ENCODE assay signal across 21 mouse cellular contexts in the genomic region with DNA sequence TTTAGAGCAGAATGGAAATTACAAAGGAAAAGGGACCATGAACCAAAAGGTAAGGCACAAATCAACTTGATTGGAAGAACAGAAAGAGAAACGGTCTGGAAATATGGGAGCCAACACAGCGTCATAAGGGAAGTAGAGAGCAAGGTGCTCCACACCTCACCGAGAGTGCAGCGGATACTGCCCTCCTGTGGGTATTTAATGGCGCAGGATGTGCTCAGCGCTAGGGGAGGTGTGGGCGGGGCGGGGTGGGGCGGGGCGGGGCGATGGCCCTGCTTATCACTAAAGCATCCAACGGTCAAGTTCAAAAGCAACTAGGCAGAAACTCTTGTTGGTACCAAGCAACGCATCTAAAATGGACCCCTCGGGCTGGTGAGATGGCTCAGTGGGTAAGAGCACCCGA. TPM values are rescaled to one million over a fixed set of nuclear protein-coding genes. Genes with fewer than 3 reads are reported as not detected.
DNase-seq lines count a peak whose midpoint lies in the region; ATAC-seq lines count a peak whose summit lies in the region.
"Had no signal": no experiment of that assay in that cellular context is flagged by ENCODE, and none has a peak within 500 bp of the region (broad histone marks: within the 10 kb centered on the region; RNA-seq: fewer than 3 reads in every experiment).

No protein-coding gene starts in this region.

- no peak overlapping the region for H3K4me3 ChIP-seq in midbrain, embryonic 13.5 days (replicated peaks)
- no peak overlapping the region for H3K4me3 ChIP-seq in hindbrain, embryonic 16.5 days (ENCODE audit: low read length)
- H3K4me3 ChIP-seq: forebrain, embryonic 12.5 days; limb, embryonic 12.5 days; midbrain, embryonic 15.5 days; neural tube, embryonic 12.5 days had no signal

- peak; percentile 31 to 45 for DNase-seq in B cell, adult 2 months
- DNase-seq: adrenal gland, adult 2 months; cerebellum, postnatal 36 days; kidney, adult 2 months; right cerebral cortex, adult 18-20 months; thymus, postnatal 25 days had no signal

- H3K4me1 ChIP-seq in midbrain, embryonic 13.5 days (replicated peaks): peaks cover 10% of the 10 kb centered on the region; the same call in 1 of the 2 replicates
- no peaks in the 10 kb centered on the region for H3K4me1 ChIP-seq in hindbrain, embryonic 16.5 days (ENCODE audit: control insufficient read depth, insufficient read depth, low read depth, low read length)
- H3K4me1 ChIP-seq: forebrain, embryonic 12.5 days; midbrain, embryonic 15.5 days had no signal

- no peak overlapping the region for H3K27ac ChIP-seq in midbrain, embryonic 13.5 days
- H3K27ac ChIP-seq in hindbrain, embryonic 16.5 days (ENCODE audit: low read depth, low read length): no peak overlapping the region
- H3K27ac ChIP-seq: forebrain, embryonic 12.5 days; limb, embryonic 12.5 days; midbrain, embryonic 15.5 days; neural tube, embryonic 12.5 days had no signal

- H3K36me3 ChIP-seq in midbrain, embryonic 13.5 days: no peaks in the 10 kb centered on the region
- no peaks in the 10 kb centered on the region for H3K36me3 ChIP-seq in hindbrain, embryonic 16.5 days (ENCODE audit: control insufficient read depth, insufficient read depth, low read length)
- H3K36me3 ChIP-seq: forebrain, embryonic 12.5 days; G1E; limb, embryonic 12.5 days; midbrain, embryonic 15.5 days; neural tube, embryonic 12.5 days had no signal

- no peaks in the 10 kb centered on the region for H3K27me3 ChIP-seq in midbrain, embryonic 13.5 days
- no peaks in the 10 kb centered on the region for H3K27me3 ChIP-seq in hindbrain, embryonic 16.5 days (replicated peaks; ENCODE audit: control insufficient read depth, insufficient read depth, low read length)
- H3K27me3 ChIP-seq: forebrain, embryonic 12.5 days; midbrain, embryonic 15.5 days; neural tube, embryonic 12.5 days had no signal

- peak; percentile 62 for ATAC-seq in CD4-positive, CD25-positive, alpha-beta regulatory T cell, adult 4 months
- ATAC-seq in inflammation-experienced regulatory T-cells, adult 6 months: peak; percentile 54
- peak; percentile 47 for ATAC-seq in megakaryocyte progenitor cell, adult 5-6 weeks (replicated peaks; ENCODE audit: poor library complexity)
- ATAC-seq in midbrain, embryonic 13.5 days: no peak
- no peak for ATAC-seq in cerebellum, adult (ENCODE audit: insufficient number of reproducible peaks, low FRiP score, low TSS enrichment)
- ATAC-seq in hindbrain, embryonic 16.5 days: no peak
- ATAC-seq: midbrain, embryonic 15.5 days had no signal

- no peaks in the 10 kb centered on the region for H3K9me3 ChIP-seq in midbrain, embryonic 13.5 days
- H3K9me3 ChIP-seq in hindbrain, embryonic 16.5 days (ENCODE audit: control insufficient read depth, low read length): no peaks in the 10 kb centered on the region
- H3K9me3 ChIP-seq: forebrain, embryonic 12.5 days; G1E; limb, embryonic 12.5 days; midbrain, embryonic 15.5 days; neural tube, embryonic 12.5 days had no signal

- no peak overlapping the region for H3K4me2 ChIP-seq in midbrain, embryonic 13.5 days (replicated peaks)
- no peak overlapping the region for H3K4me2 ChIP-seq in hindbrain, embryonic 16.5 days (ENCODE audit: low read length)
- H3K4me2 ChIP-seq: forebrain, embryonic 12.5 days; limb, embryonic 12.5 days; midbrain, embryonic 15.5 days; neural tube, embryonic 12.5 days had no signal

- WGBS in midbrain, embryonic 13.5 days: 40% methylated on average over 15 of the region's 15 CpGs
- WGBS in hindbrain, embryonic 16.5 days: 35% methylated on average over 15 of the region's 15 CpGs

- no peak overlapping the region for H3K9ac ChIP-seq in midbrain, embryonic 13.5 days (replicated peaks)
- no peak overlapping the region for H3K9ac ChIP-seq in hindbrain, embryonic 16.5 days (ENCODE audit: low read depth, low read length)
- H3K9ac ChIP-seq: forebrain, embryonic 12.5 days; limb, embryonic 12.5 days; midbrain, embryonic 15.5 days; neural tube, embryonic 12.5 days had no signal

RNA-seq across cellular contexts. Expression of a gene that starts 4.2 kb away (rescaled TPM):
- polyA plus RNA-seq in CD4-positive, CD25-positive, alpha-beta regulatory T cell, adult 4 months (2017; shearing (Covaris generic)): 1 to 10 TPM in 1 of 2 experiments, under 1 TPM in 1; 0.09 to 1.1 TPM
- under 1 TPM in 2 of 3 experiments, not detected in 1; 0.62 to 0.72 TPM for polyA plus RNA-seq in inflammation-experienced regulatory T-cells, adult 6 months (2017; shearing (Covaris generic))
- 0.17 and 0.39 TPM in 2 replicates for total RNA-seq in megakaryocyte progenitor cell, adult 5-6 weeks (2015)
- under 0.01 and 0.14 TPM in 2 replicates for total RNA-seq in megakaryocyte progenitor cell, adult 5-6 weeks (2017)
- 8.9 and 9.1 TPM in 2 replicates for polyA plus RNA-seq in midbrain, embryonic 13.5 days (2015; fragmentation: Nextera tagmentation; extraction: Ambion mirVana)
- 6.1 and 6.4 TPM in 2 replicates for polyA plus RNA-seq in hindbrain, embryonic 16.5 days (2015; fragmentation: Nextera tagmentation; extraction: Ambion mirVana)

RNA-seq across cellular contexts. Expression of a gene that starts 29.7 kb away (rescaled TPM):
- polyA plus RNA-seq in CD4-positive, CD25-positive, alpha-beta regulatory T cell, adult 4 months (2017; shearing (Covaris generic)): 100 to 1,000 TPM; 227 to 344 TPM
- polyA plus RNA-seq in inflammation-experienced regulatory T-cells, adult 6 months (2017; shearing (Covaris generic)): 100 to 1,000 TPM; 236 to 278 (median 276) TPM
- total RNA-seq in megakaryocyte progenitor cell, adult 5-6 weeks (2015): 63.4 and 69.0 TPM in 2 replicates
- total RNA-seq in megakaryocyte progenitor cell, adult 5-6 weeks (2017): 14.5 and 20.2 TPM in 2 replicates
- polyA plus RNA-seq in midbrain, embryonic 13.5 days (2015; fragmentation: Nextera tagmentation; extraction: Ambion mirVana): 2.8 and 3.4 TPM in 2 replicates
- polyA plus RNA-seq in hindbrain, embryonic 16.5 days (2015; fragmentation: Nextera tagmentation; extraction: Ambion mirVana): 3.4 and 4.9 TPM in 2 replicates

RNA-seq across cellular contexts. Expression of a gene that starts 31.2 kb away (rescaled TPM):
- polyA plus RNA-seq in CD4-positive, CD25-positive, alpha-beta regulatory T cell, adult 4 months (2017; shearing (Covaris generic)): 10 to 100 TPM in 1 of 2 experiments, 1 to 10 TPM in 1; 7.7 to 12.6 TPM
- 10 to 100 TPM in 1 of 3 experiments, 1 to 10 TPM in 2; 4.1 to 11.8 (median 8.8) TPM for polyA plus RNA-seq in inflammation-experienced regulatory T-cells, adult 6 months (2017; shearing (Covaris generic))
- total RNA-seq in megakaryocyte progenitor cell, adult 5-6 weeks (2015): 17.0 and 20.6 TPM in 2 replicates
- total RNA-seq in megakaryocyte progenitor cell, adult 5-6 weeks (2017): 24.9 and 26.7 TPM in 2 replicates
- polyA plus RNA-seq in midbrain, embryonic 13.5 days (2015; fragmentation: Nextera tagmentation; extraction: Ambion mirVana): 13.3 and 15.3 TPM in 2 replicates
- 7.3 and 8.3 TPM in 2 replicates for polyA plus RNA-seq in hindbrain, embryonic 16.5 days (2015; fragmentation: Nextera tagmentation; extraction: Ambion mirVana)

RNA-seq across cellular contexts. Expression of a gene that starts 37.8 kb away (rescaled TPM):
- polyA plus RNA-seq in CD4-positive, CD25-positive, alpha-beta regulatory T cell, adult 4 months (2017; shearing (Covaris generic)): 1 to 10 TPM; 4.0 to 4.5 TPM
- polyA plus RNA-seq in inflammation-experienced regulatory T-cells, adult 6 months (2017; shearing (Covaris generic)): 1 to 10 TPM in 2 of 3 experiments, under 1 TPM in 1; 0.58 to 3.7 (median 2.3) TPM
- total RNA-seq in megakaryocyte progenitor cell, adult 5-6 weeks (2015): 1.5 and 2.6 TPM in 2 replicates
- total RNA-seq in megakaryocyte progenitor cell, adult 5-6 weeks (2017): 0.24 and 3.0 TPM in 2 replicates
- 1.5 and 2.2 TPM in 2 replicates for polyA plus RNA-seq in midbrain, embryonic 13.5 days (2015; fragmentation: Nextera tagmentation; extraction: Ambion mirVana)
- polyA plus RNA-seq in hindbrain, embryonic 16.5 days (2015; fragmentation: Nextera tagmentation; extraction: Ambion mirVana): 1.3 and 1.6 TPM in 2 replicates
- total RNA-seq: gastrocnemius, adult 18-20 months had no signal

RNA-seq across cellular contexts. Expression of a gene that starts 42.7 kb away (rescaled TPM):
- under 1 TPM in 1 of 2 experiments, not detected in 1; 0.76 TPM for polyA plus RNA-seq in CD4-positive, CD25-positive, alpha-beta regulatory T cell, adult 4 months (2017; shearing (Covaris generic))
- polyA plus RNA-seq in inflammation-experienced regulatory T-cells, adult 6 months (2017; shearing (Covaris generic)): not detected
- not detected in 2 replicates for total RNA-seq in megakaryocyte progenitor cell, adult 5-6 weeks (2015)
- not detected in 2 replicates for total RNA-seq in megakaryocyte progenitor cell, adult 5-6 weeks (2017)
- polyA plus RNA-seq in midbrain, embryonic 13.5 days (2015; fragmentation: Nextera tagmentation; extraction: Ambion mirVana): not detected in 2 replicates
- not detected in 2 replicates for polyA plus RNA-seq in hindbrain, embryonic 16.5 days (2015; fragmentation: Nextera tagmentation; extraction: Ambion mirVana)
- total RNA-seq: adrenal gland, adult 2 months; gastrocnemius, adult 18-20 months; hematopoietic stem cell, adult 5-6 weeks; layer of hippocampus, adult 8-10 months had no signal
- polyA plus RNA-seq: adrenal gland, adult 2 months; embryonic facial prominence, embryonic 14.5 days; forebrain, embryonic 12.5 days; G1E; kidney, adult 2 months; limb, embryonic 12.5 days; midbrain, embryonic 15.5 days; neural tube, embryonic 12.5 days had no signal

Comparison
In these comparisons a context has a peak if more than half of its experiments do, and no peak if none do; other contexts are left out.
1. ATAC-seq: peak in CD4-positive, CD25-positive, alpha-beta regulatory T cell, adult 4 months (single experiment), inflammation-experienced regulatory T-cells, adult 6 months (single experiment) and megakaryocyte progenitor cell, adult 5-6 weeks (single experiment); none in midbrain, embryonic 13.5 days (single experiment), cerebellum, adult (single experiment) and hindbrain, embryonic 16.5 days (single experiment).
2. RNA of a gene that starts 29.7 kb away (polyA plus RNA-seq): 227 to 344 TPM in CD4-positive, CD25-positive, alpha-beta regulatory T cell, adult 4 months and 236 to 278 TPM in inflammation-experienced regulatory T-cells, adult 6 months; 3.4 to 4.9 TPM in hindbrain, embryonic 16.5 days and 2.8 to 3.4 TPM in midbrain, embryonic 13.5 days; every median in the first group is over 10 times any median in the second.